Comparison of ENCODE assay signal across 20 mouse cellular contexts in the genomic region with DNA sequence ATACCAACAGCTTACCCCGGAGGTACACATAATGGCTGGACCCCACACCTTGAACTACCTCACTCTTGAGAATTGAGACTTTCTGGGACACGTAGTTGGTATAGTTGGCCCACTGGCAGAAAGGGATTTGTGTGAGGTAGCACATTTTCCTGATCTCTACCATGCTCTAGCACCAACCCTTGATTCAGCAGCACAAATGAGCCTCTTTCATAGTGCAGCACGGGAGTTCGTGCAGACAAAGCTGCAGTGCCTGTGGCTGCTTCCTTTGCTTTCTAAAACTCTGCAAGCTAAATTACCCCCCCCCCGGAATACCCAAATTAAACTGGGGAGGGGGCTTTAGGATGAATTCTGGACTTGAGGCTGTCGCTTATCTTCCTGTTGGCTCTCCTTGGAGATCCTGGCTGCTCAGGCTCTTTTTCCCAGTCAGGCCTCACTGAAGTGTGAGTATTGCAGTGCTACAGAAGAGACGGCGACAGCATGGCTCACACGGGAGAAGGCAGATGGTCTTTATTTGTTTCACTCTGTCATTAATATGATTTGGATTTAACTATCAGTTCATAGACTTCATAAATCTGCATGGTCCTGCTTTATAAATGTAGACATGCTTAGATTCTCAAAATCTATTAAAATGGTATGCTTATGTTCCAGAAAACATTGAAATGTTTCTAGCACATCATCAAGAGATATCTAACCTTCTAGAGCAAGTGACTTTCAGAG. TPM values are rescaled to one million over a fixed set of nuclear protein-coding genes. Genes with fewer than 3 reads are reported as not detected.
"Had no signal": no experiment of that assay in that cellular context is flagged by ENCODE, and none has a peak within 500 bp of the region (broad histone marks: within the 10 kb centered on the region; RNA-seq: fewer than 3 reads in every experiment).

No protein-coding gene starts in this region.

- H3K4me1 ChIP-seq: limb, embryonic 12.5 days; limb, embryonic 15.5 days; megakaryocyte, embryonic 14.5 days; midbrain, embryonic 12.5 days; midbrain, embryonic 15.5 days; neural tube, embryonic 13.5 days; stomach, embryonic 15.5 days had no signal

- H3K4me3 ChIP-seq: limb, embryonic 12.5 days; limb, embryonic 15.5 days; megakaryocyte, embryonic 14.5 days; midbrain, embryonic 12.5 days; midbrain, embryonic 15.5 days; neural tube, embryonic 13.5 days; stomach, embryonic 15.5 days had no signal

- H3K9me3 ChIP-seq: limb, embryonic 15.5 days; midbrain, embryonic 15.5 days; stomach, embryonic 15.5 days had no signal

- H3K9ac ChIP-seq: limb, embryonic 12.5 days; limb, embryonic 15.5 days; liver, embryonic 14.5 days; liver, postnatal 0 days; midbrain, embryonic 12.5 days; midbrain, embryonic 15.5 days; neural tube, embryonic 13.5 days; stomach, embryonic 15.5 days had no signal

- DNase-seq: kidney, adult 2 months; kidney, postnatal 25 days; left cerebral cortex, postnatal 4 days; liver, postnatal 0 days; retina, postnatal 1 day; right cerebral cortex, postnatal 25 days; spleen, adult 18-20 months; thymus, postnatal 25 days had no signal

- H3K27me3 ChIP-seq: limb, embryonic 12.5 days; limb, embryonic 15.5 days; megakaryocyte, embryonic 14.5 days; midbrain, embryonic 12.5 days; midbrain, embryonic 15.5 days; neural tube, embryonic 13.5 days; stomach, embryonic 15.5 days had no signal

- H3K4me2 ChIP-seq: limb, embryonic 12.5 days; limb, embryonic 15.5 days; liver, embryonic 11.5 days; midbrain, embryonic 12.5 days; midbrain, embryonic 15.5 days; neural tube, embryonic 13.5 days; stomach, embryonic 15.5 days had no signal

- H3K27ac ChIP-seq: kidney, postnatal 0 days; limb, embryonic 12.5 days; limb, embryonic 15.5 days; liver, embryonic 14.5 days; midbrain, embryonic 12.5 days; midbrain, embryonic 15.5 days; neural tube, embryonic 13.5 days; stomach, embryonic 15.5 days had no signal

- ATAC-seq: intestine, postnatal 0 days; liver, postnatal 0 days; midbrain, embryonic 15.5 days had no signal

- H3K36me3 ChIP-seq: limb, embryonic 12.5 days; limb, embryonic 15.5 days; midbrain, embryonic 12.5 days; midbrain, embryonic 15.5 days; neural tube, embryonic 13.5 days; stomach, embryonic 15.5 days had no signal

RNA-seq across cellular contexts. Expression of gene Vangl1, which starts 27.1 kb away (rescaled TPM):
- total RNA-seq: neutrophil, adult 5-6 weeks had no signal
